Mouse (Mus musculus) urinary bladder, postnatal 10 days (tissue): Measurements from ENCODE around the gene Pdc.
"Not testable (repeated sequence)": the region's sequence is repeated elsewhere in the genome, so short reads cannot be mapped to it uniquely, and the experiment has no call there.

Experiments
- DNase-seq: peaks from one replicate; pipeline ENCODE4 v3.0.0; 2022; ENCODE audit warnings: low spot score

Gene Pdc

DNA sequence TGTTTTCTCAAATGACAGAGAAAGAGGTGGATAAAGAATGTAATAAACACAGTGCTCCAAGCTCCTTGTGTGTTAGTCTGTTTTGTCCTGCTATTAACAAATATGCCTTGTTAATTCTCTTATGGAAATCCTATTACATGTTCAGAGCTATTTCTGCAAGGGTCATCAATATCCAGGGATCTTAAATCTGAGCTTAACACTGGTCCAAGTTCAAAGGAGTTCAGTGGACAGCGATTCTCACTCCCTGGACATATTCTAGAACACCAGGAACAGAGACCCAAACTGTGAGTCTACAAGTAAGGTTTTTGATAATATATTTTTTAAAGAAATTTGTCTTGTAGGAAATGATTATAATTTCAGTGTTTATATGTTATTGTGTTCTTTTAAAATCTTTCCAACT, at the start of gene Pdc:
Gene Pdc, plus strand, starts transcription at position 213 of the 400 bp plus-strand sequence.
- DNase-seq, result no peak

- not testable (repeated sequence) for DNase-seq
Observed at GRCm38 (mm10) chr1:150294051-150294450, 25.2 kb upstream of the Pdc start.

DNA sequence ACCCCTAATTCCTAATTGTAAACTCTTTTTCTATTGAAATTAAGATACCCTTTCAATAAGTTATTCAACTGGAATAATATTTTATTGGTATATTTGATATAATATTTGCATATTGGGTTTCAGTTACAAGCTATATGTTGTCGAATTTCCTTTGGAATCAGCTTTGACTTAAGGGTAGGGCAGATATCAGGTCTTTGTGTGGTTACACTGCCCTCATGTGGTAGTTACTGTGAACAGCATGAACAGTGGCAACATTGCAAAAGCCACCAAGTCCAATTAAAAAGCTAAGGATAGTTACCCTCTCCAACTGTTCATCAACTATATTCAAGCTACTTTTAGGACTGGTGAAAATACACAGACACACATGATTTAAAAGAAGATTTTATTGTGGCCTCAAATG, 11.6 kb upstream of the Pdc start:
- DNase-seq, result no peak

DNA sequence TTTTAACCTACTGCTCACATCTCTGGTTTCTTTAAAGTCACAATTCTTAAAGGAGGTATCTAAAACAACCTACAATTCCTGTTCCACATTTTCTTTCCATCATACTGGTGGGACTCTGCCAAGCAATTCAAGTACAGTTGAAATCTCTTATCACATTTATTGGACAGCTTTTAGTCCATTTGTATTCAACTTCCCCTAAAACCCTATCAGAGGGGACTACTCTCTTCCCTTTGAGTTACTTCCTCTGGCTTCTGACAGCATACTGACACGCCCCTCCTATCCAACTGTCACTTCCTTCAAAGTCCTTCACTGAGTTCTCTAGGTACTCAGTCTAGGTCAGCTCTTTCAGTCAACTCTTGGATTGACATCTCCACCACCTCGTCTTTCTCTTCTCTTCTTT, 15.9 kb downstream of the Pdc start:
- no peak for DNase-seq

DNA sequence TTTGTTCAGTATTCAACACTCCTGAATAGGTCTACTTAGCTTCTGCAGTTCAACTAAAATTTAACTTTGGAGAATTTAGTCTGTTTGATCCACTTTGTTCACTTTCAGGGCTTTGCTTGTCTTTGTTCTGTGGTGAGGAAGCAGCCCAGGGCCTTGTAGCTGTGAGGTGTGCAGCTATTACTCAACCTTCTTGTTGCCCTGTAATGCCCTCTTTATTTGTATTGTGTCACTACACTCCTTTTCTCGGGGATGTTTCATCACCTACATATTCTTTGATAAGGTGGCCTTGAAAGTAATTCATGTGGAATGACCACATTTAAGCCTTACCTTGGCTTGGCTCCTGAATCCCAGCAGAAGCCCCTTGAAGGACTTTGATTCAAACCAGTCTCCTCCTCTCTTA, 41.6 kb downstream of the Pdc start:
- no peak for DNase-seq

- DNase-seq, result no peak
Observed at GRCm38 (mm10) chr1:150372895-150373294, 53.7 kb downstream of the Pdc start.

GRCm38 (mm10) chr1:150374247-150374646, 55.0 kb downstream of the Pdc start:
- no peak for DNase-seq
